Mouse (Mus musculus) MEL (cell line): Measurements from ENCODE around the gene Unc13b.

ENCODE experiments used
- CTCF ChIP-seq, 3 experiments: IDR thresholded peaks in 2 of 3; conservative IDR thresholded peaks in 1 of 3; 2 replicates each; pipeline ENCODE4 v1.5.1; 2011 to 2012; ENCODE audit warnings: low read length in 3 of 3, low read depth in 2 of 3, mild to moderate bottlenecking in 2 of 3, improper control_type of control experiment in 1 of 3, inconsistent platforms in 1 of 3, mixed read lengths in 1 of 3, moderate library complexity in 1 of 3; ENCODE audit not compliant: control insufficient read depth in 1 of 3, insufficient read depth in 1 of 3, poor library complexity in 1 of 3, severe bottlenecking in 1 of 3
- EP300 ChIP-seq, 2 experiments: IDR thresholded peaks; 2 replicates each; pipeline ENCODE4 v1.6.1; 2011; ENCODE audit warnings: improper control_type of control experiment in 2 of 2, low read length in 2 of 2, low read depth in 1 of 2, mild to moderate bottlenecking in 1 of 2
- JUND ChIP-seq: IDR thresholded peaks from 2 replicates; pipeline ENCODE4 v1.6.1; 2011; ENCODE audit warnings: low read depth, mild to moderate bottlenecking, improper control_type of control experiment, low read length
- MAFK ChIP-seq: IDR thresholded peaks from 2 replicates; pipeline ENCODE4 v1.6.1; 2011; ENCODE audit warnings: low read depth, mild to moderate bottlenecking, low read length, improper control_type of control experiment, borderline replicate concordance
- NRF1 ChIP-seq: IDR thresholded peaks from 2 replicates; pipeline ENCODE4 v1.6.1; 2014; ENCODE audit warnings: low read depth, mild to moderate bottlenecking, inconsistent platforms, low read length, improper control_type of control experiment, moderate library complexity; ENCODE audit not compliant: poor library complexity, insufficient read depth, severe bottlenecking
- POLR2A ChIP-seq, 2 experiments: IDR thresholded peaks; 2 replicates each; pipeline ENCODE4 v1.6.1; 2011 to 2012; ENCODE audit warnings: low read length in 2 of 2, mild to moderate bottlenecking in 2 of 2, control low read depth in 1 of 2, improper control_type of control experiment in 1 of 2, low read depth in 1 of 2, moderate library complexity in 1 of 2; ENCODE audit not compliant: control insufficient read depth in 1 of 2, insufficient read depth in 1 of 2, poor library complexity in 1 of 2
- POLR2AphosphoS2 ChIP-seq: IDR thresholded peaks from 2 replicates; pipeline ENCODE4 v1.6.1; 2011; ENCODE audit warnings: low read length, improper control_type of control experiment
- TAL1 ChIP-seq: IDR thresholded peaks from 2 replicates; pipeline ENCODE4 v1.6.1; 2012; ENCODE audit warnings: mild to moderate bottlenecking, inconsistent platforms, low read length, moderate library complexity, mixed read lengths
- TBP ChIP-seq: IDR thresholded peaks from 2 replicates; pipeline ENCODE4 v1.8.0; 2011; ENCODE audit warnings: low read depth, low read length, improper control_type of control experiment
- TCF12 ChIP-seq: IDR thresholded peaks from 2 replicates; pipeline ENCODE4 v1.6.1; 2014; ENCODE audit warnings: low read depth, mild to moderate bottlenecking, inconsistent platforms, low read length, improper control_type of control experiment, moderate library complexity
- UBTF ChIP-seq: IDR thresholded peaks from 2 replicates; pipeline ENCODE4 v1.6.1; 2012; ENCODE audit warnings: low read depth, mild to moderate bottlenecking, inconsistent platforms, low read length, improper control_type of control experiment, moderate library complexity, borderline replicate concordance; ENCODE audit not compliant: insufficient read depth
- ZC3H11A ChIP-seq: IDR thresholded peaks from 2 replicates; pipeline ENCODE4 v1.6.1; 2012; ENCODE audit warnings: low read depth, mild to moderate bottlenecking, inconsistent platforms, low read length, improper control_type of control experiment

DNA sequence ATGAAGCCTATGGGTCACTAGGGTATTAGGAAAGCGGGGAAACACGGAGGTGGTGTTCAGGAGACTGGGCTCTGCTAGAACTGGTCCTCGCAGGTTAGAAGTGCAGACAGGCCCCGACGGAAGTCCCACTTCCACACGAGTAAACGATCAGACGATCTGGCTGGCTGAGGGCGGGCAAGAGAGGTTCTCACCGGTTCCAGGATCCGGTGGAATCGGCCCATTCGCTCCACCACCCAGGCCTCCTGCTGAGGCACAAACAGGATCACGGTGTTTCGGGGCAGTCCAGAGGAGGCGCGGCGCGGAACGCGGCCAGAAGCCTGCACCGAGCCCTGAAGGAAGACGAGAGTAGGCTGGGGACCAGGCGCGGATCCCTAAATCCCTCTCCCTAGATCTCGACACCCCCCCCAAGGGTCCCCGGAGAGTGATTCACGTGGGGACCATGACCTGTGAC is 27.9 kb upstream of the Unc13b start:
- TF ChIP-seq UBTF, result no peak
- TF ChIP-seq CTCF (IDR thresholded peaks at IDR 0.05 in 2 of 3, conservative IDR thresholded peaks at IDR 0.05 in 1 of 3; ENCODE audit: control insufficient read depth in 1 of 3, insufficient read depth in 1 of 3, low read depth in 2 of 3, low read length in 3 of 3, poor library complexity in 1 of 3, severe bottlenecking in 1 of 3), result no peak
- TF ChIP-seq EP300 (IDR thresholded peaks at IDR 0.05; ENCODE audit: low read depth in 1 of 2, low read length in 2 of 2), result no peak
- no peak for TF ChIP-seq TAL1
- no peak for TF ChIP-seq POLR2A (IDR thresholded peaks at IDR 0.05; ENCODE audit: control insufficient read depth in 1 of 2, insufficient read depth in 1 of 2, low read depth in 1 of 2, low read length in 2 of 2, poor library complexity in 1 of 2)
- no peak; the same call in 1 of the 2 replicates for TF ChIP-seq POLR2AphosphoS2
- TF ChIP-seq TCF12, result no peak
- no peak for TF ChIP-seq TBP
- no peak for TF ChIP-seq ZC3H11A
- no peak for TF ChIP-seq NRF1
- TF ChIP-seq JUND, result no peak
- TF ChIP-seq MAFK, result no peak
